Mouse (Mus musculus): Measurements from ENCODE around the gene Rpl14.

GRCm38 (mm10) chr9:120602172-120602838 is 31.1 kb downstream of the Rpl14 start:
- TF ChIP-seq CTCF (IDR thresholded peaks at IDR 0.05; ENCODE audit: control insufficient read depth, insufficient read depth, insufficient replicate concordance, low read depth, low read length) = no peak
- no peak for TF ChIP-seq POLR2A (IDR thresholded peaks at IDR 0.05; ENCODE audit: control insufficient read depth, low read depth, low read length)
